Mouse (Mus musculus): ENCODE data around the gene Abca1.

The Abca1 gene

GRCm38 (mm10) chr4:53149644-53150043 lies 10.1 kb downstream of the Abca1 start:
- no peak for DNase-seq (ENCODE audit: low read depth, low spot score)

- DNase-seq (ENCODE audit: low read depth, low spot score): no peak
These were observed 10.9 kb downstream of the Abca1 start for GRCm38 (mm10) chr4:53148817-53149216.

GRCm38 (mm10) chr4:53147454-53147853 lies 12.2 kb downstream of the Abca1 start:
- no peak for DNase-seq (ENCODE audit: low read depth, low spot score)

GRCm38 (mm10) chr4:53147046-53147445 lies 12.6 kb downstream of the Abca1 start:
- no peak for DNase-seq (ENCODE audit: low read depth, low spot score)

GRCm38 (mm10) chr4:53146227-53146949 lies 13.3 kb downstream of the Abca1 start:
- no peak for DNase-seq (ENCODE audit: low read depth, low spot score)

- no peak for DNase-seq (ENCODE audit: low read depth, low spot score)
These were observed 14.1 kb downstream of the Abca1 start for GRCm38 (mm10) chr4:53145434-53146168.

GRCm38 (mm10) chr4:53144571-53144970 lies 15.1 kb downstream of the Abca1 start:
- no peak for DNase-seq (ENCODE audit: low read depth, low spot score)

GRCm38 (mm10) chr4:53144021-53144420 lies 15.7 kb downstream of the Abca1 start:
- DNase-seq (ENCODE audit: low read depth, low spot score): no peak

GRCm38 (mm10) chr4:53140678-53141077 lies 19.0 kb downstream of the Abca1 start:
- no peak for DNase-seq (ENCODE audit: low read depth, low spot score)

GRCm38 (mm10) chr4:53139495-53139894 lies 20.2 kb downstream of the Abca1 start:
- DNase-seq (ENCODE audit: low read depth, low spot score): no peak

GRCm38 (mm10) chr4:53138974-53139373 lies 20.7 kb downstream of the Abca1 start:
- DNase-seq (ENCODE audit: low read depth, low spot score): no peak

GRCm38 (mm10) chr4:53137087-53137486 lies 22.6 kb downstream of the Abca1 start:
- DNase-seq (ENCODE audit: low read depth, low spot score): no peak

- no peak for DNase-seq (ENCODE audit: low read depth, low spot score)
These were observed 24.9 kb downstream of the Abca1 start for GRCm38 (mm10) chr4:53134816-53135215.

GRCm38 (mm10) chr4:53133995-53134394 lies 25.7 kb downstream of the Abca1 start:
- no peak for DNase-seq (ENCODE audit: low read depth, low spot score)

- no peak for DNase-seq (ENCODE audit: low read depth, low spot score)
These were observed 28.2 kb downstream of the Abca1 start for GRCm38 (mm10) chr4:53131538-53131937.

GRCm38 (mm10) chr4:53130622-53131517 lies 28.8 kb downstream of the Abca1 start:
- no peak for DNase-seq (ENCODE audit: low read depth, low spot score)

- no peak for DNase-seq (ENCODE audit: low read depth, low spot score)
These were observed 29.9 kb downstream of the Abca1 start for GRCm38 (mm10) chr4:53129716-53130301.

- no peak for DNase-seq (ENCODE audit: low read depth, low spot score)
These were observed 32.4 kb downstream of the Abca1 start for GRCm38 (mm10) chr4:53127266-53127665.

- no peak for DNase-seq (ENCODE audit: low read depth, low spot score)
These were observed 32.9 kb downstream of the Abca1 start for GRCm38 (mm10) chr4:53126794-53127193.

GRCm38 (mm10) chr4:53124837-53125490 lies 34.7 kb downstream of the Abca1 start:
- no peak for DNase-seq (ENCODE audit: low read depth, low spot score)

GRCm38 (mm10) chr4:53122310-53122709 lies 37.4 kb downstream of the Abca1 start:
- DNase-seq (ENCODE audit: low read depth, low spot score): no peak

Data from WW6 (cell line).